Mouse (Mus musculus): ENCODE data around the gene Tomm6. TPM values are rescaled to one million over a fixed set of nuclear protein-coding genes. Genes with fewer than 3 reads are reported as not detected.

The Tomm6 gene
- 100 to 1,000 TPM; 121 to 123 TPM for total RNA-seq (2021)
- long read RNA-seq, experiment 1, transcript Tomm6-201 (3 exons, 594 nt): minor isoform, 12 of 91 reads
- long read RNA-seq, experiment 1, transcript Tomm6-202 (3 exons, 749 nt): major isoform, 78 of 91 reads
- long read RNA-seq, experiment 1, partial matches to known transcripts: 0 of 91 reads
- long read RNA-seq, experiment 1, other reads (novel, unspliced or antisense): 1 of 91 reads
- long read RNA-seq, experiment 2, transcript Tomm6-201 (3 exons, 594 nt): minor isoform, 12 of 106 reads
- long read RNA-seq, experiment 2, transcript Tomm6-202 (3 exons, 749 nt): major isoform, 91 of 106 reads
- long read RNA-seq, experiment 2, partial matches to known transcripts: 0 of 106 reads
- long read RNA-seq, experiment 2, other reads (novel, unspliced or antisense): 0 of 106 reads

DNA sequence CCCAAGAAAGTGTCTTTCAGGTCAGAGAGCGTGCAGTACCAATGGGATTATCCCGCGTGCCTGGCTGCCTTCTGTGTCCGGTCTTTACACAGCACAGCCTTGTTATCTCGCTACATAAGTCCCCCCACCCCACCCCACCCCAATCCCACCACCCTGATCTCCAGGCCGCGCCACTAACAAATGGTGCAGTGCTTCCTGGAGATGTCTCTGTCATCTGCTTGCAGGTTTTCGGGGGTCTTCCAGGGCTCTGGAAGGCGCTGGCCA is at the start of gene Tomm6:
Gene Tomm6, minus strand, starts transcription at position 43 of the 264 bp plus-strand sequence.
- no peak for DNase-seq (ENCODE audit: low spot score)

DNA sequence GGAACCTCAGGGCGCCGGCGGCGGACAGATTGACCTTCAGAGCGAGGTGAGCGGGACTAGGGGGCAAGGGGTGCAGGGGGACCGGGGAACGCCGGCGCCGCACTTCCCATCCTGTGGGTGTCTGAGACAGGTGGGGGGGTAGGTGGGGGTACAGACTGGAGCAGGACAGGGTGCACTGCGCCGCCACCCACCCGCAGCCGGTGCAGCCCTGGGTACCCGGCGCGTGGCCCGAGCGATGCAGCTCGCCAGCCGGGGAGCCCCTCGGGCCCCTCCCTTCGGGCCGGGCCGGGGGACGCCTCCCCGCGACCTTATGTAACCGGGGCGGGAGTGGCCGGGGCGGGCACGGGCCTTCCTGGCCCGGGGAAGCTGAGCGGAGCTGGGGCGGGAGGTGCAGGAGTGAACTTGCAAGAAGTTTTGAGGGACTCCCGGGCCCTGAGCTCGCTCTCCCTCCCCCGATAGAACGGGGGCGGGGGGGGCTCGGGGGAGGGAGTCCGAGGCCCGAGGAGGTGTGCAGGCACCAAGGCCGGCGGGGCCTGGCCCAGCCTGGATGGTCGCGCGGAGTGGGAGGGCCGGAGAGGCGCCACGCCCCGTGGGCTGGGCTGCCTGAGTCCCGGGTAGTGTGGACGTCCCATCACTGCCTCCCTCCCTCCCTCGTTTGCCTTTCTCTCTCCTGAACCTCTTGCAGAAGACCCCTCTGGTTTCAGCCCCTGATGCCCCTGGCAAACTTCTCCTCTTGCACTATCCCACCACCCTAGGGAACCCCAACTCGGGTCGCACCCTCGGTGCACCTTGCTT is 49.3 kb upstream of the Tomm6 start:
- DNase-seq (ENCODE audit: low spot score): peak; percentile 92

GRCm38 (mm10) chr17:47736856-47737255 is 48.7 kb upstream of the Tomm6 start, which contains the start of gene Tfeb:
Tfeb (plus strand) TSS chr17:47737030.
- peak; percentile 98 for DNase-seq (ENCODE audit: low spot score)

GRCm38 (mm10) chr17:47735553-47736100 is 47.4 kb upstream of the Tomm6 start:
- DNase-seq (ENCODE audit: low spot score): no peak

- no peak for DNase-seq (ENCODE audit: low spot score)
Observed at GRCm38 (mm10) chr17:47730633-47731575, 42.7 kb upstream of the Tomm6 start.

DNA sequence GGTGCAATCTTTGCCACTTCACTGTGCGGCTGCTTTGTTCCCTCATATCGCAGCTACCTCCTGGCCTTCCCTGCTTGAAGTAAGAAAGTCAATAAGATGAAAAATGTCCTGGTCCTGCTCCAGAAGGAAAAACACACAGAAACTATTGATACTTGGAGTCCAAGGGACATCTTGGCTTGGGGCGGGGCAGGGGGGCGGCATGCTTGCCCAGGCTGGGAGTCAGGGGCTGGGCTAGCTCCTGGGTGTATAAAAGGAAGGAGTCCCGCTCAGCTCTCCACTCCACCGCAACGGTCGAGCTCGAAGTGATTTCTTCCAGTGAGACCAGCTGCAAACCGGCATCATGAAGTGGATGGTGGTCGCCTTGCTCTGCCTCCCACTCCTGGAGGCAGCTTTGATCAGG is 38.4 kb upstream of the Tomm6 start, which contains the start of gene Pgc:
Gene Pgc, plus strand, starts transcription at position 277 of the 400 bp plus-strand sequence.
- no peak for DNase-seq (ENCODE audit: low spot score)

- no peak for DNase-seq (ENCODE audit: low spot score)
Observed at GRCm38 (mm10) chr17:47721183-47721582, 33.0 kb upstream of the Tomm6 start.

DNA sequence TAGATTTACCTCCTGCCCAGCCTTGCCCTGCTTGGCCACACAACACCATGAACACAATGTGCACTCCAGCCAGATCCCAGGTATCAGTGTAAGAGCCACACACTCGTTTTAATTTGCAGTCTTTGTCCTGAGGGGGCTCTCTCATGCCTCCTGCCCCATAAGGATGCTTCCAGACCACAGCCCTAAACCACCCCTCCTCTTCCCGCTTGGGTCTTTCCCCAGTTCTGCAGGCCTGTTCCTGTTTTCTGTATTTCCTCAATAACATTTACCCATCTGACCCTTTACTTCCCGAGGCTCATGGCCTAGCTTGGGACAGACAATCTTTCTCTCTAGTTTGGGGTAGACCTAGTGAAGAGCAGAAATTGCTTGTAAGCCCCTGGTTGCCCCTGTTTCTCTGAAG is 26.9 kb upstream of the Tomm6 start:
- no peak for DNase-seq (ENCODE audit: low spot score)

GRCm38 (mm10) chr17:47712889-47713571 is 24.8 kb upstream of the Tomm6 start:
- no peak for DNase-seq (ENCODE audit: low spot score)

GRCm38 (mm10) chr17:47711883-47712282 is 23.7 kb upstream of the Tomm6 start:
- DNase-seq (ENCODE audit: low spot score): no peak

DNA sequence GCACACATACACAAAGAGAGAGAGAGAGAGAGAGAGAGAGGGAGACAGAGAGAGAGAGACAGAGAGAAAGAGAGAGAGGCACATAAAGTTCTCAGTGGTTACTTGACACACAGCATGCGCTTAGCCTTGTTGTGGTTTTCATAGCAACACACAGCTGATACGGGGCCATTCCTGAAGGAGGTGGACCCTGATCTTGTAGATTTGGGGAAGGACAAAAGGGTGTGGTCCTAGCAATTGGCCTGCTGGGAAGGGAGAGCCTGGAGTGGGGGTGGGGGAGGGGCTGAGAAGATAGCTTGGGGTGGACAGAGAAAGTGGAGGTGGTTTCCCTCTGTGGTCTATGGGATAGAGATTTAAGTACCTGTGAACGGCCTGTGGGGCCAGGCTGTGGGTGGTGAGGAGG is 21.9 kb upstream of the Tomm6 start:
- no peak for DNase-seq (ENCODE audit: low spot score)

GRCm38 (mm10) chr17:47708972-47709371 is 20.8 kb upstream of the Tomm6 start:
- DNase-seq (ENCODE audit: low spot score): no peak

GRCm38 (mm10) chr17:47707961-47708360 is 19.8 kb upstream of the Tomm6 start:
- no peak for DNase-seq (ENCODE audit: low spot score)

GRCm38 (mm10) chr17:47706196-47706595 is 18.0 kb upstream of the Tomm6 start:
- no peak for DNase-seq (ENCODE audit: low spot score)

DNA sequence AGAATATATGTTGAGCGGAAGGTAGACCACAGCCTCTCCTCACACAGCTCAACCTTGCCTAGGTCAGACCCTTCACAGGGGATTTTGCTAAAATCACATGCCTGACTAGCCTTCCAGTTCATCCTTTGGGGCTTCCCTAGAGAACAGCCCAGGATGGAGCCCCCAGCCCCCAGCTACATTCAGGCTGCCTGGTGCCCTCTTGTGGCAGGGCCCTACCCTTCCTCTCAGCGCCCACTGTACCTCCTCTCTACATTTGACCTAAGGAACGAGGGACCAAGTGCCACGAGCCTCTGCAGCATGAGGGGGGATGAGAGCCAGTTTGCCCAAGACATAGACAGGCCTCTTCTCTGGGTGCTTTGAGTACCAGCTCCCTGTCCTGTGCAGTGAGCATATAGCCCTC is 16.5 kb upstream of the Tomm6 start:
- DNase-seq (ENCODE audit: low spot score): no peak

DNA sequence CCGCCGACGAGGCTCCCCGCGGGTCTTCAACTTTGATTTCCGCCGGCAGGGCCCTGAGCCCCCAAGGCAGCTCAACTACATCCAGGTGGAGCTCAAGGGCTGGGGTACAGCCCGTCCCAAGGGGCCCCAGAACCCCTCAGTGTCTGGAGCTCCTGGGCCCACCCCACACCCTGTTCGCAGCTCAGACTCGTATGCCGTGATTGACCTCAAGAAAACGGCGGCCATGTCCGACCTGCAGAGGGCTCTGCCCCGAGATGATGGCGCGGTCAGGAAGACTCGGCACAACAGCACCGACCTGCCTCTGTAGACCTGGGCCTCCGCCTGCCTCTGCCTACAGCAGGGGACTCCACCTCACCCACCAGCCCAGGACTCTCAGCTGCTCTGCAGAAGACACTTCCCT is 15.4 kb upstream of the Tomm6 start:
- no peak for DNase-seq (ENCODE audit: low spot score)

GRCm38 (mm10) chr17:47702548-47703345 is 14.6 kb upstream of the Tomm6 start:
- no peak for DNase-seq (ENCODE audit: low spot score)

DNA sequence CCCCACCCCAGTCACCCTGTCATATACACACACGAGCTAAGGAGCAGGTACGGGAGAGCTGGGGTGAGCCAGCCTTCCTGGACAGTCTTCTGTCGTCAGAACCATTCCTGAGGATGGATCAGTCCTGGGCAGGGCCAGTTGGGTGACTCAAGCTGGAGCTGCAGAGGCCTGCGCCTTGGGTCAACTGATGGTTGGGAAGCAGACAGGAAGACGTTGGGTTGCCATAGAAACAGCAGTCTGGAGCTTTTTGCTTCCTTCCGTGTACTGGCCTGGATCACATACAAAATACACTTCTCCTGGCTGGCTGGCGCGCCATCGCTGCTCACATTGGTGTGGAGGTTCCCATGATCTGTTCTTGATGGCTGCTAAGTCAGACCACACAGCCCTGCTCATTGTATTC is 13.6 kb upstream of the Tomm6 start:
- DNase-seq (ENCODE audit: low spot score): no peak

- DNase-seq (ENCODE audit: low spot score): no peak
Observed at GRCm38 (mm10) chr17:47699055-47699454, 10.9 kb upstream of the Tomm6 start.

DNA sequence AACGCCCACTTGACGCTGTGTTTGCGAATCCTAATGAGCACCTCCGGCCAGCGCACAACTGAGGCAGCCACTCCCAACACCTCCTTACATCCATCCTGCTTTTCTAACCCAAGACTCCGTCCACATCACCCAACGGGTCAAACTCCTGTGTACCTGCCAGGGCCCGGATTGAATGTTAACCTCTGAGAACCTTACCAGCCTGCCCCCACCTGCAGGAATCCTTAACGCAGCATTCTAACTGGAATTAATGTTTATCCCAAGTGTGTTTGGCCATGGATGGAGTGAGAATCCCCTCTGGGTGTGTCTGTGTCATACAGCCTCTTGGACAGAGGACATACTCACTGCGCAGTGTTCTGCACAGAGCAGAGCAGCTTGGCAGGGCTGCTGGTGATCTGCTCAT is 10.0 kb upstream of the Tomm6 start:
- no peak for DNase-seq (ENCODE audit: low spot score)

All from gastrocnemius, adult 18-20 months (tissue).